Mouse (Mus musculus) stomach, embryonic 16.5 days (tissue): ENCODE measurements at regions not wholly inside any gene's neighbourhood (a gene's known extent, or its start where the extent isn't known, plus 50 kb on each side); places are given as distances from the start of the nearest gene placed in this dataset.

Experiments
- ATAC-seq: fragments of 200-750 bp; cut with Nextera tagmentation; 2 replicates; pipeline ENCODE4 v1.8.0; 2017; ENCODE audit warnings: moderate number of reproducible peaks, moderate TSS enrichment; ENCODE audit not compliant: insufficient read depth, low FRiP score
- H3K27ac ChIP-seq: fragments of 300-500 bp; sonication (generic); 2 replicates; pipeline ENCODE4 v1.5.1; 2014; ENCODE audit warnings: low read length
- H3K27me3 ChIP-seq: fragments of 300-500 bp; sonication (generic); 2 replicates; pipeline ENCODE4 v1.6.1; 2014; ENCODE audit warnings: low read length, control low read depth, mixed read lengths; ENCODE audit not compliant: control insufficient read depth, insufficient read depth
- H3K36me3 ChIP-seq: fragments of 300-500 bp; sonication (generic); 2 replicates; pipeline ENCODE4 v1.6.1; 2014; ENCODE audit warnings: low read length; ENCODE audit not compliant: control insufficient read depth, insufficient read depth
- H3K4me1 ChIP-seq: fragments of 300-500 bp; sonication (generic); 2 replicates; pipeline ENCODE4 v1.6.1; 2014; ENCODE audit warnings: low read length, control low read depth, mixed read lengths; ENCODE audit not compliant: control insufficient read depth, insufficient read depth
- H3K4me2 ChIP-seq: fragments of 300-500 bp; sonication (generic); 2 replicates; pipeline ENCODE4 v1.6.1; 2014; ENCODE audit warnings: low read depth, low read length, mixed read lengths
- H3K4me3 ChIP-seq: fragments of 300-500 bp; sonication (generic); replicated peaks from 2 replicates; pipeline ENCODE4 v1.5.1; 2014; ENCODE audit warnings: mild to moderate bottlenecking, low read length
- H3K9ac ChIP-seq: fragments of 300-500 bp; sonication (generic); 2 replicates; pipeline ENCODE4 v1.6.1; 2014; ENCODE audit warnings: low read length
- H3K9me3 ChIP-seq: fragments of 300-500 bp; sonication (generic); replicated peaks from 2 replicates; pipeline ENCODE4 v1.6.1; 2016; ENCODE audit warnings: low read length, control low read depth; ENCODE audit not compliant: control insufficient read depth
- WGBS: fragments of 180-500 bp; shearing (Covaris S2); extraction: QIAGEN DNeasy Blood & Tissue Kit; methylation state at CpG from one replicate; pipeline ENCODE4 v1.1.7; 2014; 5-methylcytosine and 5-hydroxymethylcytosine counted together

GRCm38 (mm10) chr4:153298277-153298676, 184.3 kb downstream of the Ajap1 start:
- no peaks in the 10 kb centered on the region for H3K36me3 ChIP-seq
- H3K27ac ChIP-seq: no peak overlapping the region
- no peaks in the 10 kb centered on the region for H3K27me3 ChIP-seq
- no peak overlapping the region for H3K4me2 ChIP-seq
- 40% methylated on average over 5 of the region's 5 CpGs for WGBS
- H3K4me1 ChIP-seq: no peaks in the 10 kb centered on the region
- no peaks in the 10 kb centered on the region for H3K9me3 ChIP-seq
- H3K9ac ChIP-seq: no peak overlapping the region
- H3K4me3 ChIP-seq: no peak overlapping the region
- no peak for ATAC-seq

- H3K4me2 ChIP-seq: no peak overlapping the region
- H3K4me1 ChIP-seq: no peaks in the 10 kb centered on the region
- H3K36me3 ChIP-seq: no peaks in the 10 kb centered on the region
- no peak overlapping the region for H3K9ac ChIP-seq
- H3K27ac ChIP-seq: no peak overlapping the region
- no peaks in the 10 kb centered on the region for H3K9me3 ChIP-seq
- whole genome bisulfite sequencing: 31% methylated on average over 6 of the region's 6 CpGs
- H3K27me3 ChIP-seq: no peaks in the 10 kb centered on the region
- no peak overlapping the region for H3K4me3 ChIP-seq
- ATAC-seq: no peak
Measured at GRCm38 (mm10) chr4:153294828-153295227, 187.8 kb downstream of the Ajap1 start.

GRCm38 (mm10) chr4:153293137-153293536, 189.5 kb downstream of the Ajap1 start:
- Histone ChIP-seq H3K9me3 (no peaks in the 10 kb centered on the region), H3K9ac (no peak overlapping the region), H3K27me3 (no peaks in the 10 kb centered on the region), H3K27ac (peak overlapping the region; percentile 62; the same call in 1 of the 2 replicates), H3K4me2 (no peak overlapping the region), H3K4me1 (no peaks in the 10 kb centered on the region), H3K36me3 (no peaks in the 10 kb centered on the region), H3K4me3 (no peak overlapping the region)
- 44% methylated on average over 3 of the region's 3 CpGs for WGBS
- ATAC-seq: peak; percentile 82

GRCm38 (mm10) chr4:153288362-153288761, 194.2 kb downstream of the Ajap1 start:
- Histone ChIP-seq H3K27me3 (no peaks in the 10 kb centered on the region), H3K27ac (no peak overlapping the region), H3K9me3 (no peaks in the 10 kb centered on the region), H3K36me3 (no peaks in the 10 kb centered on the region), H3K4me1 (no peaks in the 10 kb centered on the region), H3K4me2 (no peak overlapping the region), H3K4me3 (no peak overlapping the region), H3K9ac (no peak overlapping the region)
- WGBS: 64% methylated on average over 8 of the region's 8 CpGs
- ATAC-seq: no peak

- Histone ChIP-seq H3K9me3 (peaks cover 5% of the 10 kb centered on the region; the same call in 1 of the 2 replicates), H3K27me3 (no peaks in the 10 kb centered on the region), H3K27ac (no peak overlapping the region), H3K9ac (no peak overlapping the region), H3K4me3 (no peak overlapping the region), H3K4me1 (no peaks in the 10 kb centered on the region), H3K4me2 (no peak overlapping the region), H3K36me3 (no peaks in the 10 kb centered on the region)
- WGBS: 75% methylated on average over 5 of the region's 5 CpGs
- no peak for ATAC-seq
Measured at GRCm38 (mm10) chr4:153284209-153284608, 198.4 kb downstream of the Ajap1 start.

GRCm38 (mm10) chr4:153276571-153276970, 206.0 kb downstream of the Ajap1 start:
- ATAC-seq: no peak
- WGBS: 51% methylated on average over 5 of the region's 5 CpGs
- Histone ChIP-seq H3K4me2 (no peak overlapping the region), H3K9ac (no peak overlapping the region), H3K27ac (no peak overlapping the region), H3K4me1 (no peaks in the 10 kb centered on the region), H3K9me3 (no peaks in the 10 kb centered on the region), H3K36me3 (no peaks in the 10 kb centered on the region), H3K4me3 (no peak overlapping the region), H3K27me3 (no peaks in the 10 kb centered on the region)

GRCm38 (mm10) chr4:153271376-153271775, 211.2 kb downstream of the Ajap1 start:
- H3K36me3 ChIP-seq: no peaks in the 10 kb centered on the region
- no peak overlapping the region for H3K4me3 ChIP-seq
- no peaks in the 10 kb centered on the region for H3K27me3 ChIP-seq
- no peak overlapping the region for H3K27ac ChIP-seq
- H3K4me2 ChIP-seq: no peak overlapping the region
- no peak overlapping the region for H3K9ac ChIP-seq
- no peaks in the 10 kb centered on the region for H3K9me3 ChIP-seq
- 56% methylated on average over 5 of the region's 5 CpGs for WGBS
- no peak for ATAC-seq
- no peaks in the 10 kb centered on the region for H3K4me1 ChIP-seq

GRCm38 (mm10) chr4:153263216-153263805, 219.3 kb downstream of the Ajap1 start:
- WGBS: 46% methylated on average over 15 of the region's 15 CpGs
- 0 out of 2 replicates have a peak, but pooled peaks cover 2% of the 10 kb centered on the region for H3K4me1 ChIP-seq
- ATAC-seq: no peak; the same call in 1 of the 2 replicates
- H3K9ac ChIP-seq: no peak overlapping the region
- H3K27me3 ChIP-seq: no peaks in the 10 kb centered on the region
- H3K9me3 ChIP-seq: no peaks in the 10 kb centered on the region
- H3K4me3 ChIP-seq: no peak overlapping the region
- no peaks in the 10 kb centered on the region for H3K36me3 ChIP-seq
- H3K27ac ChIP-seq: no peak overlapping the region
- 0 out of 2 replicates have a peak overlapping the region, but pooled peaks have one; percentile 6 for H3K4me2 ChIP-seq

GRCm38 (mm10) chr4:153260941-153261557, 221.6 kb downstream of the Ajap1 start:
- Histone ChIP-seq H3K27ac (no peak overlapping the region), H3K27me3 (no peaks in the 10 kb centered on the region), H3K4me3 (no peak overlapping the region), H3K36me3 (no peaks in the 10 kb centered on the region), H3K4me2 (no peak overlapping the region), H3K9me3 (no peaks in the 10 kb centered on the region), H3K9ac (no peak overlapping the region), H3K4me1 (0 out of 2 replicates have a peak, but pooled peaks cover 2% of the 10 kb centered on the region)
- ATAC-seq: no peak
- 69% methylated on average over 14 of the region's 14 CpGs for WGBS
